Mouse (Mus musculus): ENCODE data around the gene Lmx1b. TPM values are rescaled to one million over a fixed set of nuclear protein-coding genes. Genes with fewer than 3 reads are reported as not detected.

Gene Lmx1b
- polyA plus RNA-seq, 1 experiment from 2014 or later: 0.03 TPM

DNA sequence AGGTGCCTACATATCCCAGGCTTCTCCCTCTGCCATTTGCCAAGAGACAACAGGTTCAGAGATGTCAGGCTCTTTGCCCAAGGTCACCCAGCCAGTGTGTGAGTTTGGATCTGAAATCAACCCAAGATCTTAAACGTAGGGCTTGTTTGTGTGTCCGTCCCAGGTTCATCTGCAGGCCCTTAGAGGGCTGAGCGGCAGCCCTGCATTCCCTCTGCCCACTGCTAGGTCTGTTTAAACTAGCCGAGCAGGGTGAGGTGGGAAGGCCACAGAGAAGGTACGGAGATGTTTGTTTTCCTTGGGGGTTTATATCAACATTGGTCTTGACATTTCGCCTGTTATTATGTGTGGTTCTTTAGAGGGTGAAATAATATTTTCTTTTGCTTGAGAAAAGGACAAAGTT, 28.4 kb upstream of the Lmx1b start:
- H3K4me3 ChIP-seq (ENCODE audit: low read depth, low read length): no peak overlapping the region

GRCm38 (mm10) chr2:33666388-33666945, 26.2 kb upstream of the Lmx1b start:
- no peaks in the 10 kb centered on the region for H3K9me3 ChIP-seq (replicated peaks; ENCODE audit: control insufficient read depth, low read length)
- no peak overlapping the region for H3K4me2 ChIP-seq
- H3K27ac ChIP-seq (ENCODE audit: low read depth, low read length): no peak overlapping the region
- no peak overlapping the region for H3K9ac ChIP-seq (ENCODE audit: low read depth, low read length)
- H3K27me3 ChIP-seq (ENCODE audit: control insufficient read depth, insufficient read depth, low read length): 0 out of 2 replicates have a peak, but pooled peaks cover 9% of the 10 kb centered on the region
- WGBS (ENCODE audit: insufficient replicate concordance): 30% methylated on average over 11 of the region's 11 CpGs
- no peaks in the 10 kb centered on the region for H3K36me3 ChIP-seq (ENCODE audit: control insufficient read depth, insufficient read depth, low read length)
- peaks cover 15% of the 10 kb centered on the region for H3K4me1 ChIP-seq (ENCODE audit: control insufficient read depth, insufficient read depth, low read length)
- H3K4me3 ChIP-seq (ENCODE audit: low read depth, low read length): no peak overlapping the region
- no peak for ATAC-seq (replicated peaks; ENCODE audit: insufficient number of reproducible peaks, low FRiP score, low TSS enrichment)

More for the DNA sequence above, 28.4 kb upstream of the Lmx1b start:
- H3K36me3 ChIP-seq (ENCODE audit: control insufficient read depth, insufficient read depth, low read length): no peaks in the 10 kb centered on the region
- 58% methylated on average over 6 of the region's 6 CpGs for WGBS (ENCODE audit: insufficient replicate concordance)
- no peak overlapping the region for H3K27ac ChIP-seq (ENCODE audit: low read depth, low read length)
- H3K9me3 ChIP-seq (replicated peaks; ENCODE audit: control insufficient read depth, low read length): no peaks in the 10 kb centered on the region
- H3K4me1 ChIP-seq (ENCODE audit: control insufficient read depth, insufficient read depth, low read length): peaks cover 15% of the 10 kb centered on the region
- 0 out of 2 replicates have a peak, but pooled peaks cover 9% of the 10 kb centered on the region for H3K27me3 ChIP-seq (ENCODE audit: control insufficient read depth, insufficient read depth, low read length)
- no peak for ATAC-seq (replicated peaks; ENCODE audit: insufficient number of reproducible peaks, low FRiP score, low TSS enrichment)
- H3K4me2 ChIP-seq: no peak overlapping the region
- no peak overlapping the region for H3K9ac ChIP-seq (ENCODE audit: low read depth, low read length)

DNA sequence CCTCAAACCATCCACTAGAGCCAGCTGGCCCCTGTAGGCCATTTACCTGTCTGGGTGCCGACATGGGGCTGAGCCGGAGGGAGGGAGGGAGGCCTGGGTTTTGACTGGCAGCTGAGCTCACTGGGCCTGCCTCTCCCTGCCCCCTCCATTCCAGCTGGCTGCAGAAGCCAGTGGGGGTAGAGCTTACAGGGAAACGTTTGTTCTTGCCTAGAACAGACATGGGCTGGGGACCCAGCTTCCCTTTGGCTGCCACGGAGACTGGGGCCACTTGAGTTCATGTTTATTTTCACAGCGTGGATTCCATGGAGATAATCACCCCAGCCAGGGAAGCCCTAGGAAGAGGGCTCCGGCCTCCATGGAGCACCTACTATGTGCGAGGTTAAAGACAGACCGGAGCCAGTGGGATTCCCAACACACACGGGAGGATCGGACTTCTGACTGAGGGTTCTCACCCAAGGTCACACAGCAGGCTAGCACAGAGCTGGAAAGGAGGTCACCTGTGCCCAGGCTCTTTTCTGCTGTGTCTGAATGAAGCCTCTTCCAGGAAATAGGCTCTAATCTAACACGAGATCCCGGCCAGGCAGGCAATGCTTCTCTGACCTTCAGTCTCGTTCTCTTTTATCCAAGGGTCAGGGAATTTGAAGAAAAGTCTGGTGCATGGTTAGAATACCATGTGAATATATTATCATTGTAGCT, 25.2 kb upstream of the Lmx1b start:
- peaks cover 15% of the 10 kb centered on the region for H3K4me1 ChIP-seq (ENCODE audit: control insufficient read depth, insufficient read depth, low read length)
- peak overlapping the region; percentile 29; the same call in 1 of the 2 replicates for H3K4me2 ChIP-seq
- WGBS (ENCODE audit: insufficient replicate concordance): 13% methylated on average over 13 of the region's 13 CpGs
- no peaks in the 10 kb centered on the region for H3K36me3 ChIP-seq (ENCODE audit: control insufficient read depth, insufficient read depth, low read length)
- 0 out of 2 replicates have a peak overlapping the region, but pooled peaks have one; percentile 34 for H3K9ac ChIP-seq (ENCODE audit: low read depth, low read length)
- H3K4me3 ChIP-seq (ENCODE audit: low read depth, low read length): no peak overlapping the region
- no peaks in the 10 kb centered on the region for H3K9me3 ChIP-seq (replicated peaks; ENCODE audit: control insufficient read depth, low read length)
- H3K27ac ChIP-seq (ENCODE audit: low read depth, low read length): no peak overlapping the region
- 0 out of 2 replicates have a peak, but pooled peaks cover 9% of the 10 kb centered on the region for H3K27me3 ChIP-seq (ENCODE audit: control insufficient read depth, insufficient read depth, low read length)
- 0 out of 2 replicates have a peak, but pooled peaks have one; percentile 39 for ATAC-seq (replicated peaks; ENCODE audit: insufficient number of reproducible peaks, low FRiP score, low TSS enrichment)

DNA sequence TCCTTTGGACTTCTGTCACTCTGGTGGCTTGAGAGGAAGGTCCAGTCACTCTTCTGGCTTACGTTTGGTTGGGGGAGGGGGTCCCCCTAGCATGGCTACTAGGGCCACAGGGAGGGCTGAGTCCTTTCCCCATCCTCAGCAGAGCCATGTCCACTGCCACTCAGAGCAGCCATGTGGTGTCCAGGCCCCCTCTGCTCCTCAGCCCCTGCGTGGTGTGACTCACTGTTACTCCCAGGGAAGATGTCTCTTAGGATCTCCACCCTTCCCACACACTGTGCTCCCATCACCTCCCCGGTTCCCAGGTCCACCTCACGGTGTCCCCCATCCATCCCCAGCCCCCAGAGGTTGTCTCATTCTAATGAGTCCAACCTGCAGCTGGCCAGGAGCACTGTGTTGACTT, 24.4 kb upstream of the Lmx1b start:
- ATAC-seq (replicated peaks; ENCODE audit: insufficient number of reproducible peaks, low FRiP score, low TSS enrichment): no peak
- no peak overlapping the region for H3K4me3 ChIP-seq (ENCODE audit: low read depth, low read length)
- H3K27me3 ChIP-seq (ENCODE audit: control insufficient read depth, insufficient read depth, low read length): 0 out of 2 replicates have a peak, but pooled peaks cover 9% of the 10 kb centered on the region
- 71% methylated on average over 4 of the region's 4 CpGs for WGBS (ENCODE audit: insufficient replicate concordance)
- peaks cover 15% of the 10 kb centered on the region for H3K4me1 ChIP-seq (ENCODE audit: control insufficient read depth, insufficient read depth, low read length)
- no peak overlapping the region; the same call in 1 of the 2 replicates for H3K4me2 ChIP-seq
- H3K9me3 ChIP-seq (replicated peaks; ENCODE audit: control insufficient read depth, low read length): no peaks in the 10 kb centered on the region
- H3K9ac ChIP-seq (ENCODE audit: low read depth, low read length): no peak overlapping the region
- no peak overlapping the region for H3K27ac ChIP-seq (ENCODE audit: low read depth, low read length)
- no peaks in the 10 kb centered on the region for H3K36me3 ChIP-seq (ENCODE audit: control insufficient read depth, insufficient read depth, low read length)

DNA sequence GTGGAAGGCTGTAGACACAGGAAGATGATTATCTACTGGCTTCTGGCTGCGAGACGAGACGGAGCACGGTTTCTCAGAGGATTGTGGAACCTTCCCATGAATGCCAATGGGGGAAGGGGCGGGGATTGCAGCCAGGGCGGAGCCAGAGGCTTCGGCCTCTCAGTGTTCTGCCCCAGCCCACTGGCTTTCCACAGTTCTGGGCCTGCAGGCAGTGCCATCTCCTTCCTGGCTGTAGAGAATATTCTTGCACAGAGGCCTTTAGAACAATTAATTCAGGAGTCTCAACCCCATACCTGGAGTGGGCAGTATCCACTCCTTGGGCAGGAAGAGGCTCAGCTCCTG, 18.9 kb upstream of the Lmx1b start:
- H3K4me3 ChIP-seq (ENCODE audit: low read depth, low read length): no peak overlapping the region
- H3K4me1 ChIP-seq (ENCODE audit: control insufficient read depth, insufficient read depth, low read length): no peaks in the 10 kb centered on the region
- H3K9me3 ChIP-seq (replicated peaks; ENCODE audit: control insufficient read depth, low read length): no peaks in the 10 kb centered on the region
- H3K4me2 ChIP-seq: peak overlapping the region; percentile 37
- no peaks in the 10 kb centered on the region for H3K27me3 ChIP-seq (ENCODE audit: control insufficient read depth, insufficient read depth, low read length)
- H3K27ac ChIP-seq (ENCODE audit: low read depth, low read length): no peak overlapping the region
- no peak overlapping the region for H3K9ac ChIP-seq (ENCODE audit: low read depth, low read length)
- WGBS (ENCODE audit: insufficient replicate concordance): 3% methylated on average over 7 of the region's 7 CpGs
- no peaks in the 10 kb centered on the region for H3K36me3 ChIP-seq (ENCODE audit: control insufficient read depth, insufficient read depth, low read length)
- peak; percentile 52; the same call in 1 of the 2 replicates for ATAC-seq (replicated peaks; ENCODE audit: insufficient number of reproducible peaks, low FRiP score, low TSS enrichment)

DNA sequence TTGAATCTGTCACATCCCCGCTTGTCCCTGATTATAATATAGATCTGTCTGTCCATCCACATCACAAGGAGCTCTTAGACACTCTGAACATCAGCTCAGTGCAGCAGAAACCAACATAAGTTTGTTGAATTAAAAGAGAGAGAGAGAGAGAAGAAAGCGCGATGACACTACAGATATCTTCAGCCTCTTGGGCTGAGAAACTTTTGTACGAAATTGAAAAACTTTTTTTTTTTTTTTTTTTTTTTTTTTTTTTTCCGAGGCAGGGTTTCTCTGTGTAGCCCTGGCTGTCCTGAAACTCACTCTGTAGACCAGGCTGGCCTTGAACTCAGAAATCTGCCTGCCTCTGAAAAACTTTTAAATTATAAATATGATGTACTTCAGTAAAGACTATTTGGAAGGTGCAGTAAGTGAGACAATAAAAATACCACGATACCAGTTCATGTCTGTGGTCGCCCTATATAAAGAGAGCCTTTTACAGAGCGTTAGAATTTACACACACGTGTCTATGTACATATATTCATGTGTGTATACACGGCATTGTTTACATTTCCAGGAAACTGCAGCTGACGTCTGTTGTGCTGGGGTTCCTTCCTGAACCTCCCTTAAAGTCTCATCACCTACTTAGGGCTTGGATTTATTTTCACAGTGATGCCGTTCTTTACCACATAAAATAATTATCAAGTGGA, 18.4 kb upstream of the Lmx1b start:
- Histone ChIP-seq H3K27ac (ENCODE audit: low read depth, low read length) (no peak overlapping the region), H3K36me3 (ENCODE audit: control insufficient read depth, insufficient read depth, low read length) (no peaks in the 10 kb centered on the region), H3K4me1 (ENCODE audit: control insufficient read depth, insufficient read depth, low read length) (no peaks in the 10 kb centered on the region), H3K9me3 (replicated peaks; ENCODE audit: control insufficient read depth, low read length) (no peaks in the 10 kb centered on the region), H3K4me3 (ENCODE audit: low read depth, low read length) (no peak overlapping the region), H3K27me3 (ENCODE audit: control insufficient read depth, insufficient read depth, low read length) (no peaks in the 10 kb centered on the region), H3K4me2 (peak overlapping the region; percentile 37), H3K9ac (ENCODE audit: low read depth, low read length) (no peak overlapping the region)
- no peak for ATAC-seq (replicated peaks; ENCODE audit: insufficient number of reproducible peaks, low FRiP score, low TSS enrichment)
- WGBS (ENCODE audit: insufficient replicate concordance): 41% methylated on average over 12 of the region's 12 CpGs

DNA sequence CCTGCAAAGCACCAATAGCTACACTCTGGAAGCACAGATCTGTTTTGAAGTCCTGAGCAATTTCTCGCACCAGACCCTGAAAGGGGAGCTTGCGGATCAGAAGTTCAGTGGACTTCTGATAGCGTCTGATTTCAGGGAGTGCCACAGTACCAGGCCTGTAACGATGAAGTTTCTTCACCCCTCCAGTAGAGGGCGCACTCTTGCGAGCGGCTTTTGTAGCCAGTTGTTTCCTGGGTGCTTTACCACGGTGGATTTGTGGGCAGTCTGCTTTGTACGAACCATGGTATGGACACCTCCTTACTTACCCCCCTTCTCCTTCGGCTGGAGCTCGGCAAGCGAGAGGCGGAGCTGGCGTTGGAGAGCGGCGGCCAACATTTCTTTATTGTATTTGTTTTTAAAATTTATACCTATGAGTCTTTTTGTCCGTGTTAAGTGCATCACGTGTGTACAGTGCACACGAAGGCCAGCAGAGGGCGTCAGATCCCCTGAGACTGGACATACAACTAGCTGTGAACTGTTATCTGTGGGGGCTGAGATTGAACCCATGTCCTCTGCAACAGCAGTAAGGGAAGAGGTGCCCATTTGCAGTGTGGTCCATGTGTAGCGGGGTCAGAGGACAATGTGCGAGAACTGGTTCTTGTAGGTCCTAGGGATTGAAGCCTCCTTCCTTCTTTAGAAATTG, 12.3 kb upstream of the Lmx1b start:
- no peak for ATAC-seq (replicated peaks; ENCODE audit: insufficient number of reproducible peaks, low FRiP score, low TSS enrichment)
- Histone ChIP-seq H3K27me3 (ENCODE audit: control insufficient read depth, insufficient read depth, low read length) (peaks cover 10% of the 10 kb centered on the region), H3K27ac (ENCODE audit: low read depth, low read length) (no peak overlapping the region), H3K4me2 (no peak overlapping the region), H3K36me3 (ENCODE audit: control insufficient read depth, insufficient read depth, low read length) (no peaks in the 10 kb centered on the region), H3K4me3 (ENCODE audit: low read depth, low read length) (no peak overlapping the region), H3K9me3 (replicated peaks; ENCODE audit: control insufficient read depth, low read length) (no peaks in the 10 kb centered on the region), H3K4me1 (ENCODE audit: control insufficient read depth, insufficient read depth, low read length) (peaks cover 7% of the 10 kb centered on the region; the same call in 1 of the 2 replicates), H3K9ac (ENCODE audit: low read depth, low read length) (no peak overlapping the region)
- WGBS (ENCODE audit: insufficient replicate concordance): 71% methylated on average over 22 of the region's 22 CpGs

GRCm38 (mm10) chr2:33649371-33649770, 9.1 kb upstream of the Lmx1b start:
- peaks cover 7% of the 10 kb centered on the region; the same call in 1 of the 2 replicates for H3K4me1 ChIP-seq (ENCODE audit: control insufficient read depth, insufficient read depth, low read length)
- no peaks in the 10 kb centered on the region for H3K36me3 ChIP-seq (ENCODE audit: control insufficient read depth, insufficient read depth, low read length)
- H3K27me3 ChIP-seq (ENCODE audit: control insufficient read depth, insufficient read depth, low read length): peaks cover 40% of the 10 kb centered on the region
- H3K9me3 ChIP-seq (replicated peaks; ENCODE audit: control insufficient read depth, low read length): no peaks in the 10 kb centered on the region
- WGBS (ENCODE audit: insufficient replicate concordance): 52% methylated on average over 3 of the region's 3 CpGs
- ATAC-seq (replicated peaks; ENCODE audit: insufficient number of reproducible peaks, low FRiP score, low TSS enrichment): no peak
- no peak overlapping the region for H3K9ac ChIP-seq (ENCODE audit: low read depth, low read length)
- no peak overlapping the region for H3K27ac ChIP-seq (ENCODE audit: low read depth, low read length)
- no peak overlapping the region for H3K4me3 ChIP-seq (ENCODE audit: low read depth, low read length)
- H3K4me2 ChIP-seq: no peak overlapping the region
